Mouse (Mus musculus): ENCODE results near the gene Prl3c1.
"Not testable (repeated sequence)": the region's sequence is repeated elsewhere in the genome, so short reads cannot be mapped to it uniquely, and the experiment has no call there.

Prl3c1 gene

GRCm38 (mm10) chr13:27196359-27196758, at the start of gene Prl3c1:
Gene Prl3c1 (plus strand): TSS chr13:27196659.
- DNase-seq, result no peak

- DNase-seq, result no peak
Measured at GRCm38 (mm10) chr13:27148264-27148663, 48.2 kb upstream of the Prl3c1 start.

- DNase-seq, result not testable (repeated sequence)
Measured at GRCm38 (mm10) chr13:27156490-27156889, 40.0 kb upstream of the Prl3c1 start, which contains the start of gene Prl3d3. Gene Prl3d3 (plus strand): TSS chr13:27156790.

DNA sequence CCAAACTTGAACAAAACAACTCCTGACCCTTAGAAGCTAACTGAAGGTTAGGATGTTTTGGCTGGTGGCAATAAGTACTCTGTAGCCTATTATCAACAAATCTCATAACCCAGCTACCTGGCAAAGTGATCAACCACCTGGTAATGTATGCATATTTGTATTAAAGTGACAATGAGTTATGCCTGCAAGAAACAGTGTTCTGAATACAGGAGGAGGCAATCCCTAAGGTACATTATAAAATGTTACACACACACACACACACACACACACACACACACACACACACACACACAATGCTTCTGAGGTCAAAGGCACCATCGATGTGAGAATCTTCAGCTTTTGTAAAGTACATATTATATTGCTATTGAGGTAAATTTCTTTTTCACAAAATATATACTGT, 45.1 kb downstream of the Prl3c1 start, which contains the start of gene Prl3b1:
Prl3b1 (plus strand) TSS at position 301 of the 400 bp plus-strand sequence.
- no peak for DNase-seq
